Mouse (Mus musculus) kidney, embryonic 14.5 days (tissue): ENCODE measurements at regions not wholly inside any gene's neighbourhood (a gene's known extent, or its start where the extent isn't known, plus 50 kb on each side); places are given as distances from the start of the nearest gene placed in this dataset.

Source experiments
- ATAC-seq: fragments of 200-750 bp; cut with Nextera tagmentation; 2 replicates; pipeline ENCODE4 v1.8.0; 2017; ENCODE audit warnings: moderate number of reproducible peaks, mild to moderate bottlenecking, moderate TSS enrichment, moderate library complexity; ENCODE audit not compliant: low FRiP score, low TSS enrichment
- H3K27ac ChIP-seq: fragments of 300-500 bp; sonication (generic); 2 replicates; pipeline ENCODE4 v1.5.1; 2014; ENCODE audit warnings: low read depth, mild to moderate bottlenecking, low read length, moderate library complexity, mixed read lengths
- H3K27me3 ChIP-seq: fragments of 300-500 bp; sonication (generic); 2 replicates; pipeline ENCODE4 v1.6.1; 2014; ENCODE audit warnings: mild to moderate bottlenecking, low read length; ENCODE audit not compliant: control insufficient read depth, insufficient read depth
- H3K36me3 ChIP-seq: fragments of 300-500 bp; sonication (generic); 2 replicates; pipeline ENCODE4 v1.6.1; 2014; ENCODE audit warnings: low read length, mixed read lengths; ENCODE audit not compliant: control insufficient read depth, insufficient read depth
- H3K4me1 ChIP-seq: fragments of 300-500 bp; sonication (generic); 2 replicates; pipeline ENCODE4 v1.6.1; 2014; ENCODE audit warnings: low read length, mixed read lengths; ENCODE audit not compliant: control insufficient read depth, insufficient read depth
- H3K4me2 ChIP-seq: fragments of 300-500 bp; sonication (generic); replicated peaks from 2 replicates; pipeline ENCODE4 v1.6.1; 2014; ENCODE audit warnings: low read depth, mild to moderate bottlenecking, low read length
- H3K4me3 ChIP-seq: fragments of 300-500 bp; sonication (generic); 2 replicates; pipeline ENCODE4 v1.5.1; 2014; ENCODE audit warnings: mild to moderate bottlenecking, low read length
- H3K9ac ChIP-seq: fragments of 300-500 bp; sonication (generic); 2 replicates; pipeline ENCODE4 v1.6.1; 2014; ENCODE audit warnings: low read depth, mild to moderate bottlenecking, low read length, moderate library complexity
- H3K9me3 ChIP-seq: fragments of 300-500 bp; sonication (generic); 2 replicates; pipeline ENCODE4 v1.6.1; 2016; ENCODE audit warnings: low read length; ENCODE audit not compliant: control insufficient read depth
- WGBS: fragments of 180-500 bp; shearing (Covaris S2); extraction: QIAGEN DNeasy Blood & Tissue Kit; methylation state at CpG from one replicate; pipeline ENCODE4 v1.1.7; 2014; 5-methylcytosine and 5-hydroxymethylcytosine counted together

- no peak overlapping the region for H3K9ac ChIP-seq
- H3K27ac ChIP-seq: no peak overlapping the region
- H3K4me2 ChIP-seq: no peak overlapping the region
- 25% methylated on average over 6 of the region's 6 CpGs for WGBS
- H3K9me3 ChIP-seq: no peaks in the 10 kb centered on the region
- H3K27me3 ChIP-seq: no peaks in the 10 kb centered on the region
- no peak overlapping the region for H3K4me3 ChIP-seq
- peaks cover 6% of the 10 kb centered on the region; the same call in 1 of the 2 replicates for H3K4me1 ChIP-seq
- H3K36me3 ChIP-seq: no peaks in the 10 kb centered on the region
- ATAC-seq: no peak
Observed at GRCm38 (mm10) chr11:19851022-19851615, 73.1 kb upstream of the Spred2 start.

- Histone ChIP-seq H3K9me3 (no peaks in the 10 kb centered on the region), H3K4me3 (no peak overlapping the region), H3K9ac (no peak overlapping the region), H3K4me1 (no peaks in the 10 kb centered on the region), H3K27ac (no peak overlapping the region), H3K27me3 (no peaks in the 10 kb centered on the region), H3K4me2 (no peak overlapping the region), H3K36me3 (no peaks in the 10 kb centered on the region)
- no peak for ATAC-seq
- 90% methylated on average over 4 of the region's 4 CpGs for WGBS
Observed at GRCm38 (mm10) chr11:19861596-19861995, 62.6 kb upstream of the Spred2 start.

- no peak overlapping the region for H3K9ac ChIP-seq
- no peaks in the 10 kb centered on the region for H3K27me3 ChIP-seq
- no peaks in the 10 kb centered on the region for H3K36me3 ChIP-seq
- H3K4me1 ChIP-seq: no peaks in the 10 kb centered on the region
- H3K4me2 ChIP-seq: no peak overlapping the region
- 86% methylated on average over 3 of the region's 3 CpGs for WGBS
- ATAC-seq: no peak
- no peak overlapping the region for H3K27ac ChIP-seq
- H3K9me3 ChIP-seq: no peaks in the 10 kb centered on the region; the same call in 1 of the 2 replicates
- H3K4me3 ChIP-seq: no peak overlapping the region
Observed at GRCm38 (mm10) chr11:19863327-19863726, 60.8 kb upstream of the Spred2 start.

GRCm38 (mm10) chr11:19866262-19866661, 57.9 kb upstream of the Spred2 start:
- Histone ChIP-seq H3K27me3 (no peaks in the 10 kb centered on the region), H3K4me3 (no peak overlapping the region), H3K4me1 (no peaks in the 10 kb centered on the region), H3K4me2 (no peak overlapping the region), H3K36me3 (no peaks in the 10 kb centered on the region), H3K9ac (no peak overlapping the region), H3K9me3 (no peaks in the 10 kb centered on the region; the same call in 1 of the 2 replicates), H3K27ac (no peak overlapping the region)
- ATAC-seq: no peak
- 45% methylated on average over 2 of the region's 2 CpGs for WGBS

GRCm38 (mm10) chr11:19869671-19870070, 54.5 kb upstream of the Spred2 start:
- Histone ChIP-seq H3K27me3 (no peaks in the 10 kb centered on the region), H3K4me3 (no peak overlapping the region), H3K9ac (no peak overlapping the region), H3K9me3 (no peaks in the 10 kb centered on the region; the same call in 1 of the 2 replicates), H3K27ac (no peak overlapping the region), H3K36me3 (no peaks in the 10 kb centered on the region), H3K4me1 (no peaks in the 10 kb centered on the region), H3K4me2 (no peak overlapping the region)
- 88% methylated on average over 3 of the region's 3 CpGs for WGBS
- ATAC-seq: no peak

- Histone ChIP-seq H3K9me3 (no peaks in the 10 kb centered on the region; the same call in 1 of the 2 replicates), H3K27ac (no peak overlapping the region), H3K27me3 (no peaks in the 10 kb centered on the region), H3K4me2 (no peak overlapping the region), H3K4me1 (no peaks in the 10 kb centered on the region), H3K36me3 (no peaks in the 10 kb centered on the region), H3K9ac (no peak overlapping the region), H3K4me3 (no peak overlapping the region)
- no peak for ATAC-seq
- 63% methylated on average over 7 of the region's 7 CpGs for WGBS
Observed at GRCm38 (mm10) chr11:19870136-19870535, 54.0 kb upstream of the Spred2 start.

- no peaks in the 10 kb centered on the region for H3K27me3 ChIP-seq
- no peak overlapping the region for H3K4me2 ChIP-seq
- WGBS: 86% methylated on average over 6 of the region's 6 CpGs
- no peak overlapping the region for H3K4me3 ChIP-seq
- H3K27ac ChIP-seq: no peak overlapping the region
- H3K4me1 ChIP-seq: no peaks in the 10 kb centered on the region
- no peaks in the 10 kb centered on the region for H3K9me3 ChIP-seq
- ATAC-seq: no peak
- H3K36me3 ChIP-seq: no peaks in the 10 kb centered on the region
- H3K9ac ChIP-seq: no peak overlapping the region
Observed at GRCm38 (mm10) chr11:19873796-19874195, 50.4 kb upstream of the Spred2 start.
